Mouse (Mus musculus) lung, postnatal 0 days (tissue): Measurements from ENCODE around the gene Ubxn11.

Experiments used
- CTCF ChIP-seq: IDR thresholded peaks from 2 replicates; pipeline ENCODE4 v1.5.1; 2016; ENCODE audit warnings: antibody characterized with exemption, mild to moderate bottlenecking
- EP300 ChIP-seq: IDR thresholded peaks from 2 replicates; pipeline ENCODE4 v1.6.1; 2016; ENCODE audit warnings: antibody characterized with exemption, mild to moderate bottlenecking, control low read depth

- TF ChIP-seq EP300: no peak
- TF ChIP-seq CTCF: no peak
Observed at GRCm38 (mm10) chr4:134082460-134082859, 19.9 kb upstream of the Ubxn11 start.
